Mouse (Mus musculus) embryonic facial prominence, embryonic 11.5 days (tissue): ENCODE measurements around the gene Eif2b5. TPM values are rescaled to one million over a fixed set of nuclear protein-coding genes. Genes with fewer than 3 reads are reported as not detected.

ENCODE experiments used
- ATAC-seq: fragments of 200-750 bp; cut with Nextera tagmentation; replicated peaks from 2 replicates; pipeline ENCODE4 v1.8.0; 2017; ENCODE audit warnings: low read depth; ENCODE audit not compliant: insufficient number of reproducible peaks, low FRiP score, low TSS enrichment
- DNase-seq: peaks from one replicate; pipeline ENCODE4 v3.0.0-alpha.2; 2015; ENCODE audit warnings: low spot score
- H3K27ac ChIP-seq: fragments of 300-500 bp; sonication (generic); replicated peaks from 2 replicates; pipeline ENCODE4 v1.5.1; 2014; ENCODE audit warnings: mild to moderate bottlenecking, low read depth, low read length, control low read depth
- H3K27me3 ChIP-seq: fragments of 300-500 bp; sonication (generic); 2 replicates; pipeline ENCODE4 v1.6.1; 2014; ENCODE audit warnings: mild to moderate bottlenecking, low read length, moderate library complexity, mixed read lengths; ENCODE audit not compliant: control insufficient read depth, insufficient read depth
- H3K36me3 ChIP-seq: fragments of 300-500 bp; sonication (generic); replicated peaks from 2 replicates; pipeline ENCODE4 v1.6.1; 2014; ENCODE audit warnings: low read depth, mild to moderate bottlenecking, low read length, moderate library complexity, mixed read lengths; ENCODE audit not compliant: control insufficient read depth, insufficient read depth
- H3K4me1 ChIP-seq: fragments of 300-500 bp; sonication (generic); 2 replicates; pipeline ENCODE4 v1.6.1; 2014; ENCODE audit warnings: low read length, mixed read lengths; ENCODE audit not compliant: control insufficient read depth, insufficient read depth
- H3K4me2 ChIP-seq: fragments of 300-500 bp; sonication (generic); 2 replicates; pipeline ENCODE4 v1.6.1; 2014; ENCODE audit warnings: low read depth, mild to moderate bottlenecking, control low read depth, low read length, moderate library complexity
- H3K4me3 ChIP-seq: fragments of 300-500 bp; sonication (generic); 2 replicates; pipeline ENCODE4 v1.5.1; 2014; ENCODE audit warnings: low read depth, low read length, control low read depth
- H3K9ac ChIP-seq: fragments of 300-500 bp; sonication (generic); replicated peaks from 2 replicates; pipeline ENCODE4 v1.6.1; 2014; ENCODE audit warnings: mild to moderate bottlenecking, control low read depth, low read length
- H3K9me3 ChIP-seq: fragments of 300-500 bp; sonication (generic); replicated peaks from 2 replicates; pipeline ENCODE4 v1.6.1; 2016; ENCODE audit warnings: mild to moderate bottlenecking, low read length, inconsistent platforms, mixed read lengths; ENCODE audit not compliant: control insufficient read depth
- WGBS: fragments of 180-500 bp; shearing (Covaris S2); extraction: QIAGEN DNeasy Blood & Tissue Kit; methylation state at CpG from one replicate; pipeline ENCODE4 v1.1.7; 2014; 5-methylcytosine and 5-hydroxymethylcytosine counted together
- polyA plus RNA-seq: library from polyadenylated mRNA; unstranded; fragments of >200 nt; fragmentation: Nextera tagmentation; extraction: Ambion mirVana; gene quantifications from 2 replicates; pipeline ENCODE4 v1.2.1, GENCODE M21; 2014

Eif2b5 gene
- polyA plus RNA-seq, 1 experiment from 2014 or later: 144 TPM

DNA sequence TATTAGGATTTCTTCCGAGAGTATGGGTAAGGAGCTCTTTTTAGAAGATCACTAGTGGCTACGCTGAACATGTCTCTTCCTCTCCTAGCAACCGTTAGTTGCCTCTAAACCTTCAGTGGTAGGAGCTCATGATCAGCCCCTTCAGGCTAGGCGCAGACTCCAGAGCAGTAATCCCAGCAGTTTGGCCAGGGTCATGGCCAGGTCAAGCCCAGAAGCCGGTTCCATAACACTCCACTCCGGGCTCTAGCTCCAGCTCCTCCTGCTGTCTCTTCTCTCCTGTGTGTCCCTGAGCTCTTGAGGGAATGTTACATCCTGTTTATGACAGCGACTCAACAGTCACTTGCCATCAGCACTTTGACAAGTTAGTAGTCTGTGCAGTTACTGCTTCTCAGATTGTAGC, 58.8 kb downstream of the Eif2b5 start:
- Histone ChIP-seq H3K27ac (no peak overlapping the region), H3K27me3 (no peaks in the 10 kb centered on the region), H3K4me2 (no peak overlapping the region), H3K36me3 (peaks cover 13% of the 10 kb centered on the region), H3K4me1 (no peaks in the 10 kb centered on the region), H3K9me3 (no peaks in the 10 kb centered on the region), H3K4me3 (no peak overlapping the region), H3K9ac (no peak overlapping the region)
- ATAC-seq (no peak), DNase-seq (no peak)
- 73% methylated on average over 7 of the region's 7 CpGs for WGBS

Other genes with a start within 250 kb of the Eif2b5 start
- gene Parl, start 196.4 kb upstream of the Eif2b5 start, polyA plus RNA-seq: 112 and 116 TPM in 2 replicates
- not detected in 2 replicates for gene Cyp2ab1, start 173.4 kb upstream of the Eif2b5 start, polyA plus RNA-seq
- 44.9 and 47.6 TPM in 2 replicates for gene Abcc5, start 72.4 kb upstream of the Eif2b5 start, polyA plus RNA-seq
- gene Dvl3, start 18.2 kb downstream of the Eif2b5 start, polyA plus RNA-seq: 37.1 and 38.5 TPM in 2 replicates
- 726 and 756 TPM in 2 replicates for gene Ap2m1, start 36.7 kb downstream of the Eif2b5 start, polyA plus RNA-seq
- gene Abcf3, start 49.8 kb downstream of the Eif2b5 start, polyA plus RNA-seq: 56.3 and 58.1 TPM in 2 replicates
- 1.4 TPM in 2 replicates for gene Vwa5b2, start 90.7 kb downstream of the Eif2b5 start, polyA plus RNA-seq
- gene Eef1akmt4, start 112.8 kb downstream of the Eif2b5 start, polyA plus RNA-seq: 32.5 and 35.8 TPM in 2 replicates
- gene Gm49333, start 112.8 kb downstream of the Eif2b5 start, polyA plus RNA-seq: not detected in 2 replicates
- 47.3 and 49.4 TPM in 2 replicates for gene Alg3, start 112.9 kb downstream of the Eif2b5 start, polyA plus RNA-seq
- 1.8 and 2.2 TPM in 2 replicates for gene Camk2n2, start 122.5 kb downstream of the Eif2b5 start, polyA plus RNA-seq
- gene Ece2, start 131.0 kb downstream of the Eif2b5 start, polyA plus RNA-seq: 2.4 and 2.5 TPM in 2 replicates
- gene Psmd2, start 152.8 kb downstream of the Eif2b5 start, polyA plus RNA-seq: 500 and 501 TPM in 2 replicates
- gene Eif4g1, start 169.5 kb downstream of the Eif2b5 start, polyA plus RNA-seq: 156 TPM in 2 replicates
- gene Fam131a, start 194.4 kb downstream of the Eif2b5 start, polyA plus RNA-seq: 3.9 and 4.4 TPM in 2 replicates
- 120 and 124 TPM in 2 replicates for gene Polr2h, start 218.8 kb downstream of the Eif2b5 start, polyA plus RNA-seq
- gene Clcn2, start 218.9 kb downstream of the Eif2b5 start, polyA plus RNA-seq: 13.0 and 14.8 TPM in 2 replicates
- 1.5 and 1.7 TPM in 2 replicates for gene Chrd, start 234.3 kb downstream of the Eif2b5 start, polyA plus RNA-seq
- 0.48 TPM in 1 of 2 replicates, not detected in the other for gene Thpo, start 235.7 kb downstream of the Eif2b5 start, polyA plus RNA-seq